Mouse (Mus musculus) intestine, embryonic 15.5 days (tissue): ENCODE results near the gene Tgfa. TPM values are rescaled to one million over a fixed set of nuclear protein-coding genes. Genes with fewer than 3 reads are reported as not detected.

ENCODE experiments used
- ATAC-seq: fragments of 200-750 bp; cut with Nextera tagmentation; 2 replicates; pipeline ENCODE4 v1.8.0; 2017; ENCODE audit warnings: moderate TSS enrichment, moderate library complexity
- H3K27ac ChIP-seq: fragments of 300-500 bp; sonication (generic); 2 replicates; pipeline ENCODE4 v1.5.1; 2015; ENCODE audit warnings: mild to moderate bottlenecking, inconsistent platforms
- H3K27me3 ChIP-seq: fragments of 300-500 bp; sonication (generic); replicated peaks from 2 replicates; pipeline ENCODE4 v1.6.1; 2015; ENCODE audit warnings: inconsistent platforms
- H3K36me3 ChIP-seq: fragments of 300-500 bp; sonication (generic); 2 replicates; pipeline ENCODE4 v1.6.1; 2015; ENCODE audit warnings: inconsistent platforms
- H3K4me1 ChIP-seq: fragments of 300-500 bp; sonication (generic); replicated peaks from 2 replicates; pipeline ENCODE4 v1.6.1; 2015; ENCODE audit warnings: inconsistent platforms
- H3K4me2 ChIP-seq: fragments of 300-500 bp; sonication (generic); replicated peaks from 2 replicates; pipeline ENCODE4 v1.6.1; 2015; ENCODE audit warnings: mild to moderate bottlenecking, inconsistent platforms
- H3K4me3 ChIP-seq: fragments of 300-500 bp; sonication (generic); replicated peaks from 2 replicates; pipeline ENCODE4 v1.5.1; 2015; ENCODE audit warnings: inconsistent platforms
- H3K9ac ChIP-seq: fragments of 300-500 bp; sonication (generic); 2 replicates; pipeline ENCODE4 v1.6.1; 2015; ENCODE audit warnings: inconsistent platforms
- H3K9me3 ChIP-seq: fragments of 300-500 bp; sonication (generic); 2 replicates; pipeline ENCODE4 v1.6.1; 2016; ENCODE audit warnings: inconsistent platforms
- WGBS: fragments of 180-500 bp; shearing (Covaris S2); methylation state at CpG from one replicate; pipeline ENCODE4 v1.1.7; 2015; 5-methylcytosine and 5-hydroxymethylcytosine counted together
- polyA plus RNA-seq: library from polyadenylated mRNA; unstranded; fragments of >200 nt; fragmentation: Nextera tagmentation; extraction: Ambion mirVana; gene quantifications from 2 replicates; pipeline ENCODE4 v1.2.1, GENCODE M21; 2015

Gene Tgfa
- polyA plus RNA-seq, 1 experiment from 2014 or later: 6.5 TPM

DNA sequence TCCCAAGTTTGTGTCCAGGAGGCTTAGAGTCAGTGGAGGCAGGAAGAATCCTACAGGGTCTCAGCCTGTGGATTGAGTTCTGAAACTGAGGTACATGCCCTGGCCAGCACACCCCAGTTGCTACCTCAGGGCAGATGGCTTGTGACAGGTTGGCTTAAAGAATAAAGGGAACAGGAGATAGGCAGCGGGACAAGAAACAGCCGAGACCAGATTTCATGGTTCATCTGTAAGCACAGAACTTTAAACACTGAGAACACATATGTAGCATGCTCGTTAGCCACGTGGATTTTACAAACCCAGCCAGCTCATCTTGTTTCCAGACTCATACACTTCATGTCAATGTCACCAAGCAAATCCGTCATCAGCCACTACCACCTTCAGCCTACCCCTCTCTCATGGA, 27.2 kb upstream of the Tgfa start:
- Histone ChIP-seq H3K4me2 (no peak overlapping the region), H3K4me3 (no peak overlapping the region), H3K9ac (no peak overlapping the region), H3K27ac (no peak overlapping the region), H3K9me3 (no peaks in the 10 kb centered on the region), H3K27me3 (no peaks in the 10 kb centered on the region), H3K4me1 (no peaks in the 10 kb centered on the region), H3K36me3 (no peaks in the 10 kb centered on the region)
- WGBS: 84% methylated on average over 5 of the region's 5 CpGs
- ATAC-seq: no peak

DNA sequence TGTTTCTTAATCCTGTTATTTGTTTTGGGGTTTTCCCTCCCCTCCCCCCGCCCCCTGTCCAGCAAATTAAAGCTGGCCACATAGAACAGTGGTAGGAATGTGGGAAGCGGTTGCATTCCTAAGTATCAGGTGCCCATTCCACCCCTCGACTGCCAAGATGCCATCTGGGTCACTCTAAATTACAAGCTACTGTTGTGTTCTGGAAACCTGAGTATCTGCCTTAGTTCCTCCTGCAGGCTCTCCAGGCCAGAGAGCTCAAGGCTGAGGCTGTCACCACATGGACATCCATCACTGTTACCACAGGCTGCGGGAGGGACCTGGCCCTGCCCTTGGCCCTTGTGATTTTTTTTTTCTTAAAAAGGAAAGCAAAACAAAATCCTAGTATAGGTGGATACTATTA, 25.9 kb upstream of the Tgfa start:
- Histone ChIP-seq H3K4me3 (no peak overlapping the region), H3K9ac (no peak overlapping the region), H3K4me2 (no peak overlapping the region), H3K4me1 (no peaks in the 10 kb centered on the region), H3K27ac (no peak overlapping the region), H3K36me3 (no peaks in the 10 kb centered on the region), H3K9me3 (no peaks in the 10 kb centered on the region), H3K27me3 (no peaks in the 10 kb centered on the region)
- ATAC-seq: no peak
- 44% methylated on average over 4 of the region's 4 CpGs for WGBS

GRCm38 (mm10) chr6:86176236-86176635, 18.8 kb upstream of the Tgfa start:
- Histone ChIP-seq H3K4me2 (no peak overlapping the region), H3K36me3 (no peaks in the 10 kb centered on the region), H3K9ac (no peak overlapping the region), H3K4me3 (no peak overlapping the region), H3K27ac (no peak overlapping the region), H3K27me3 (no peaks in the 10 kb centered on the region), H3K4me1 (no peaks in the 10 kb centered on the region), H3K9me3 (no peaks in the 10 kb centered on the region)
- no peak for ATAC-seq
- WGBS: 54% methylated on average over 5 of the region's 5 CpGs

GRCm38 (mm10) chr6:86176721-86177120, 18.3 kb upstream of the Tgfa start:
- no peak overlapping the region for H3K4me3 ChIP-seq
- no peak overlapping the region for H3K4me2 ChIP-seq
- H3K27me3 ChIP-seq: no peaks in the 10 kb centered on the region
- WGBS: 39% methylated on average over 6 of the region's 6 CpGs
- no peaks in the 10 kb centered on the region for H3K9me3 ChIP-seq
- ATAC-seq: no peak
- H3K9ac ChIP-seq: no peak overlapping the region
- no peaks in the 10 kb centered on the region for H3K36me3 ChIP-seq
- H3K27ac ChIP-seq: no peak overlapping the region
- no peaks in the 10 kb centered on the region for H3K4me1 ChIP-seq

GRCm38 (mm10) chr6:86177331-86177982, 17.6 kb upstream of the Tgfa start:
- H3K36me3 ChIP-seq: no peaks in the 10 kb centered on the region
- H3K27me3 ChIP-seq: no peaks in the 10 kb centered on the region
- H3K9ac ChIP-seq: no peak overlapping the region
- no peak overlapping the region for H3K27ac ChIP-seq
- no peaks in the 10 kb centered on the region for H3K9me3 ChIP-seq
- no peak for ATAC-seq
- H3K4me2 ChIP-seq: no peak overlapping the region
- WGBS: 93% methylated on average over 9 of the region's 9 CpGs
- no peak overlapping the region for H3K4me3 ChIP-seq
- no peaks in the 10 kb centered on the region for H3K4me1 ChIP-seq

DNA sequence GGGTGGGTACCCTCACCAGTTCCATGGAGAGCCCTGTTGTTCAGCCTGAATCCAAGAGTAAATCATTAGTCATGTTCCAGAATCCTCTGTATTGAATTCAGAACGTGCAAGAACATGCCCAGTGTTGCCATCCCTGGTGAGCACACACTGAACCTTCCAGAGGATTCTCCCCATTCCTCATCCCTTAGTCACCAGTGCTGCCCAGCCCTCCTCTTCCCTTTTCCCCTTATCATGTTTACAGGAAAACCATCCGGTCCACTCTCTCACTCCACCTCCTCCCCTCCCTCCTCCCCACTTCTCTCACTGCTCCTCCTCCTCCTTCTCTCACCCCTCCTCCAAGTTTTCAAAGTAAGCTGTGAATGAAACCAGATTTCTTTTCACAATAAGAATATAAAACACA, 14.4 kb upstream of the Tgfa start:
- Histone ChIP-seq H3K9me3 (no peaks in the 10 kb centered on the region), H3K4me1 (no peaks in the 10 kb centered on the region), H3K27ac (no peak overlapping the region), H3K4me2 (no peak overlapping the region), H3K27me3 (no peaks in the 10 kb centered on the region), H3K9ac (no peak overlapping the region), H3K36me3 (no peaks in the 10 kb centered on the region), H3K4me3 (no peak overlapping the region)
- 2% methylated on average over 2 of the region's 2 CpGs for WGBS
- ATAC-seq: no peak

DNA sequence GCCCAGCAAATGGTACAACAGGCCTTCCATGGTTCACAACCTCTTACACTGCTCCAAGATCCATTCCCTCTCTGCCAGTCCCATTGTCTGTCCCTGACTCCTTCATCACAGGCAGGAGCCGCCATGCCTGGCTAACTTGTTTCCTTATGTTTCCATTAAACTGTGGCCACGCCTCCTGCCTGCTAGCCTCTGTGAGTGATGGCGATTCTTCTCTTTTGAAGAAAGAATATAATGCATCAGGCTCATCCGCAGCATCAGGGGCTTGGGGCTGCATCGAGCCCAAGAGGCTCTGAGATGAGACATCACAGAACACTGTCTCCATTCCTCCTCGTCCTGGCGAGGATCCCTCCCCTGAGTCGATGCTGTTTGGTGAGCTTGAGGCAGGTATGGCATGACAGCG, 13.0 kb upstream of the Tgfa start:
- H3K36me3 ChIP-seq: no peaks in the 10 kb centered on the region
- no peak overlapping the region for H3K4me3 ChIP-seq
- H3K4me1 ChIP-seq: no peaks in the 10 kb centered on the region
- H3K9me3 ChIP-seq: no peaks in the 10 kb centered on the region
- H3K27ac ChIP-seq: no peak overlapping the region
- H3K27me3 ChIP-seq: no peaks in the 10 kb centered on the region
- WGBS: 64% methylated on average over 9 of the region's 9 CpGs
- no peak overlapping the region for H3K9ac ChIP-seq
- H3K4me2 ChIP-seq: no peak overlapping the region
- no peak for ATAC-seq

DNA sequence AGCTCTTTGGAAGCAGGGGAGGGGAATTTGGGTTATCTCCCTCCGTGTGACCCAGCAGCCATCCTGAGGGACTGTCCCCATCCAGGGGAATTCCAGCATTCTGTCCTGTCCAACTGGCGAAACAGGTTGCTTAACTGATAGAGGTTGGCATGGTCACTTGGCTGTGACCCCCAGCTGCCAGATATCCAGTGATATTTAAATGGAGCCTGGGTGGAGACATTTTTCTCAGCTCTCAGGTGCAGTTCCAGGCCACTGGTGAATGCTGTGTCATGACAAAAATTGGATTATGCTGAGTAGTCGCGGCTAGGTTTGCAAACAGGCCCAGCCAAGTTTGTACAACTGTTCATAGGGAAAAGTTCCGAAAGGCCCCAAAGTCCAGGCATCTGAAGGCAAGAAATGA, 12.4 kb upstream of the Tgfa start:
- 80% methylated on average over 5 of the region's 5 CpGs for WGBS

GRCm38 (mm10) chr6:86186106-86186955, 8.7 kb upstream of the Tgfa start:
- no peak overlapping the region for H3K4me2 ChIP-seq
- H3K4me1 ChIP-seq: no peaks in the 10 kb centered on the region
- no peak overlapping the region for H3K4me3 ChIP-seq
- ATAC-seq: no peak
- H3K9me3 ChIP-seq: no peaks in the 10 kb centered on the region
- no peak overlapping the region for H3K9ac ChIP-seq
- no peaks in the 10 kb centered on the region for H3K36me3 ChIP-seq
- 38% methylated on average over 14 of the region's 14 CpGs for WGBS
- H3K27me3 ChIP-seq: no peaks in the 10 kb centered on the region
- H3K27ac ChIP-seq: no peak overlapping the region

More for the DNA sequence above, 12.4 kb upstream of the Tgfa start:
- Histone ChIP-seq H3K36me3 (no peaks in the 10 kb centered on the region), H3K27ac (no peak overlapping the region), H3K4me2 (no peak overlapping the region), H3K9me3 (no peaks in the 10 kb centered on the region), H3K4me1 (no peaks in the 10 kb centered on the region), H3K27me3 (no peaks in the 10 kb centered on the region), H3K9ac (no peak overlapping the region), H3K4me3 (no peak overlapping the region)
- ATAC-seq: no peak

- no peak for ATAC-seq
- no peak overlapping the region for H3K9ac ChIP-seq
- WGBS: 56% methylated on average over 11 of the region's 11 CpGs
- H3K27ac ChIP-seq: no peak overlapping the region
- no peak overlapping the region for H3K4me3 ChIP-seq
- no peaks in the 10 kb centered on the region for H3K4me1 ChIP-seq
- H3K4me2 ChIP-seq: no peak overlapping the region
- H3K27me3 ChIP-seq: no peaks in the 10 kb centered on the region
- no peaks in the 10 kb centered on the region for H3K9me3 ChIP-seq
- H3K36me3 ChIP-seq: no peaks in the 10 kb centered on the region
Observed at GRCm38 (mm10) chr6:86188741-86189480, 6.1 kb upstream of the Tgfa start.

DNA sequence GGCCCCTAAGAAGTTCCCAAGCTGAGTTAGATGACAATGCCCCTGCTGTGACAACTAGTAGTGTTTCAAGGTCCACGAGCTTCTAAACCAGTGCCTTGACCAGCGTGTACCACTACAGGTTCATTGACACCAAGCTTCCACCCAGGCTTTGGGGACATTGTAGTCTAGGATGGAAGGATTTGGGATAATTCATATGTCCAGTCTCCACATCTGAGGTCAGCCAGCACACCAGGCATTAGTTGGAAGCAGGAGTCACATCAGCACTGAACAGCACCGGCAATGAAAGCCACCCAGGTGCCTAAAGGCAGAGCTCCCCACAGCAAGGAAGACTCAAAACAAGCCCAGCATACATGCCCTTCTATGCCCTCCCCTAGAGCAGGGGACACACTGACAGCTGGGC, 4.4 kb upstream of the Tgfa start:
- ATAC-seq: no peak
- no peaks in the 10 kb centered on the region for H3K36me3 ChIP-seq
- no peak overlapping the region for H3K27ac ChIP-seq
- peaks cover 11% of the 10 kb centered on the region for H3K27me3 ChIP-seq
- WGBS: 87% methylated on average over 3 of the region's 3 CpGs
- no peaks in the 10 kb centered on the region for H3K9me3 ChIP-seq
- no peak overlapping the region for H3K4me3 ChIP-seq
- H3K4me2 ChIP-seq: no peak overlapping the region
- H3K9ac ChIP-seq: no peak overlapping the region
- H3K4me1 ChIP-seq: 0 out of 2 replicates have a peak, but pooled peaks cover 4% of the 10 kb centered on the region

DNA sequence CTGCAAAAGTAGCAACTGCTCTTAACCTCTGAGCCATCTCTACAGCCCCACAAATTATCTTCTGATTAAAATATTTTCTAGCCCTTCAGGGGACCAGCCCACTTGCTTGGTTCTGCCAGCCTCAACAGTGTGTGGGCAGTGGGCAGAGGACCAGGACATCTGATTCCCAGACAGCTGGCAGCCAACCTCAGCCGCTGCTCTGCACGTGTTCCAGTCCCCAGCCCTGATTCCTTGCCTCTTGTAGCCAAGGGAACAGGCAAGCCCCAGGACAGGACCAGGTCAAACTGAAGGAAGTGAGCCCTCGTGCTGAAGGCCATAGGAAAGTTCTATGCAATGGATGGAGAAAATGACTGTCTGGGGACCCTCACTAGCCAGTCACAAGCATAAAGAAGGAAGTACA, 2.0 kb upstream of the Tgfa start:
- no peak overlapping the region for H3K4me2 ChIP-seq
- H3K4me3 ChIP-seq: no peak overlapping the region
- 0 out of 2 replicates have a peak, but pooled peaks cover 7% of the 10 kb centered on the region for H3K4me1 ChIP-seq
- no peak overlapping the region for H3K27ac ChIP-seq
- peaks cover 14% of the 10 kb centered on the region for H3K27me3 ChIP-seq
- 84% methylated on average over 3 of the region's 3 CpGs for WGBS
- H3K36me3 ChIP-seq: no peaks in the 10 kb centered on the region
- H3K9ac ChIP-seq: no peak overlapping the region
- no peak for ATAC-seq
- no peaks in the 10 kb centered on the region for H3K9me3 ChIP-seq
